Mouse (Mus musculus): ENCODE data around the gene Tmed6. TPM values are rescaled to one million over a fixed set of nuclear protein-coding genes. Genes with fewer than 3 reads are reported as not detected.
"Not testable (repeated sequence)": the region's sequence is repeated elsewhere in the genome, so short reads cannot be mapped to it uniquely, and the experiment has no call there.

Gene Tmed6
- not detected for total RNA-seq (2021)
- long read RNA-seq, experiment 1, result 0 reads
- long read RNA-seq, experiment 2, partial matches to known transcripts, result 0 of 2 reads
- long read RNA-seq, experiment 2, other reads (novel, unspliced or antisense), result 0 of 2 reads

- peak; percentile 45 to 46 for DNase-seq
Observed at GRCm38 (mm10) chr8:107065511-107066496, at the start of gene Tmed6. Tmed6 (minus strand) TSS chr8:107065644.

- DNase-seq, result no peak
Observed at GRCm38 (mm10) chr8:107115008-107115320, 49.5 kb upstream of the Tmed6 start.

GRCm38 (mm10) chr8:107114150-107115007, 48.9 kb upstream of the Tmed6 start:
- DNase-seq, result peak in 1 of 2 experiments; percentile 29

GRCm38 (mm10) chr8:107113209-107113608, 47.8 kb upstream of the Tmed6 start:
- DNase-seq, result no peak

GRCm38 (mm10) chr8:107111340-107112105, 46.1 kb upstream of the Tmed6 start:
- DNase-seq, result peak in 1 of 2 experiments; percentile 47

GRCm38 (mm10) chr8:107110629-107111330, 45.3 kb upstream of the Tmed6 start:
- no peak for DNase-seq

GRCm38 (mm10) chr8:107109816-107110435, 44.5 kb upstream of the Tmed6 start:
- DNase-seq, result no peak

- DNase-seq, result no peak
Observed at GRCm38 (mm10) chr8:107108978-107109720, 43.7 kb upstream of the Tmed6 start.

GRCm38 (mm10) chr8:107108089-107108488, 42.6 kb upstream of the Tmed6 start:
- not testable (repeated sequence) for DNase-seq

GRCm38 (mm10) chr8:107104547-107104946, 39.1 kb upstream of the Tmed6 start:
- DNase-seq, result peak; percentile 86 to 88

- DNase-seq, result no peak
Observed at GRCm38 (mm10) chr8:107100635-107101034, 35.2 kb upstream of the Tmed6 start.

GRCm38 (mm10) chr8:107096366-107097036, 31.1 kb upstream of the Tmed6 start, which contains the start of gene Terf2:
Terf2 (minus strand) TSS chr8:107096547.
- peak; percentile 96 for DNase-seq

- DNase-seq, result no peak
Observed at GRCm38 (mm10) chr8:107095717-107096365, 30.4 kb upstream of the Tmed6 start.

GRCm38 (mm10) chr8:107090531-107090930, 25.1 kb upstream of the Tmed6 start:
- no peak for DNase-seq

GRCm38 (mm10) chr8:107088526-107089063, 23.2 kb upstream of the Tmed6 start:
- no peak for DNase-seq

GRCm38 (mm10) chr8:107086018-107086417, 20.6 kb upstream of the Tmed6 start:
- DNase-seq, result no peak

- peak in 1 of 2 experiments; percentile 16 for DNase-seq
Observed at GRCm38 (mm10) chr8:107085358-107085757, 19.9 kb upstream of the Tmed6 start.

GRCm38 (mm10) chr8:107076239-107076888, 10.9 kb upstream of the Tmed6 start:
- DNase-seq, result peak; percentile 56 to 66
